Mouse (Mus musculus): ENCODE measurements around the gene Sox15. TPM values are rescaled to one million over a fixed set of nuclear protein-coding genes. Genes with fewer than 3 reads are reported as not detected.

Gene Sox15
- total RNA-seq, 1 experiment: 6.6 TPM

GRCm38 (mm10) chr11:69656617-69657461 lies 1.7 kb downstream of the Sox15 start:
- Histone ChIP-seq H3K9ac (ENCODE audit: insufficient read depth, low read depth, low read length, poor library complexity, severe bottlenecking) (peak overlapping the region; percentile 81; the same call in 1 of the 2 replicates), H3K4me3 (ENCODE audit: insufficient read depth in 1 of 2, low read depth in 1 of 2, low read length in 2 of 2, poor library complexity in 1 of 2, severe bottlenecking in 1 of 2) (peak overlapping the region; percentile 71 to 76; a peak in 3 of 4 replicates), H3K4me1 (ENCODE audit: control insufficient read depth in 2 of 2, insufficient read depth in 2 of 2, low read length in 2 of 2, poor library complexity in 1 of 2) (peaks cover 3 to 14% of the 10 kb centered on the region in 2 experiments; a peak in 3 of 4 replicates), H3K27ac (ENCODE audit: insufficient read depth, low read depth, low read length, poor library complexity, severe bottlenecking) (peak overlapping the region; percentile 88), H3K36me3 (ENCODE audit: control insufficient read depth, insufficient read depth, low read length, poor library complexity, severe bottlenecking) (peaks cover 37% of the 10 kb centered on the region), H3K9me3 (ENCODE audit: control insufficient read depth, insufficient read depth, low read depth, low read length) (no peaks in the 10 kb centered on the region)
- in situ Hi-C loops (cut with MboI; ENCODE audit: low sequenced_read_pairs in 2 of 2, unreplicated experiment in 2 of 2): loop anchor here in 1 of 2 experiments (10.0 kb wide), 1 partner anchor 58 kb away; no protein-coding TSS in a partner anchor
- DNase-seq (ENCODE audit: low read depth, low spot score): no peak
- TF ChIP-seq HCFC1 (IDR thresholded peaks at IDR 0.05; ENCODE audit: borderline replicate concordance, insufficient read depth, low read length) (no peak), ZC3H11A (IDR thresholded peaks at IDR 0.05; ENCODE audit: borderline replicate concordance, low read depth, low read length) (peak; percentile 17; the same call in 1 of the 2 replicates), MAFK (IDR thresholded peaks at IDR 0.05; ENCODE audit: insufficient read depth, low read depth, low read length) (no peak), ZNF384 (IDR thresholded peaks at IDR 0.05; ENCODE audit: low read depth, low read length) (no peak), CHD2 (IDR thresholded peaks at IDR 0.05; ENCODE audit: low read depth, low read length) (no peak)

- Histone ChIP-seq H3K4me3 (ENCODE audit: insufficient read depth in 1 of 2, low read depth in 1 of 2, low read length in 2 of 2, poor library complexity in 1 of 2, severe bottlenecking in 1 of 2) (peak overlapping the region; percentile 50 to 76; a peak in 3 of 4 replicates), H3K27ac (ENCODE audit: insufficient read depth, low read depth, low read length, poor library complexity, severe bottlenecking) (peak overlapping the region; percentile 52), H3K4me1 (ENCODE audit: control insufficient read depth in 2 of 2, insufficient read depth in 2 of 2, low read length in 2 of 2, poor library complexity in 1 of 2) (peaks cover 3 to 14% of the 10 kb centered on the region in 2 experiments; a peak in 3 of 4 replicates), H3K9me3 (ENCODE audit: control insufficient read depth, insufficient read depth, low read depth, low read length) (no peaks in the 10 kb centered on the region), H3K9ac (ENCODE audit: insufficient read depth, low read depth, low read length, poor library complexity, severe bottlenecking) (peak overlapping the region; percentile 35; the same call in 1 of the 2 replicates), H3K36me3 (ENCODE audit: control insufficient read depth, insufficient read depth, low read length, poor library complexity, severe bottlenecking) (peaks cover 31% of the 10 kb centered on the region)
- in situ Hi-C loops (cut with MboI; ENCODE audit: low sequenced_read_pairs in 2 of 2, unreplicated experiment in 2 of 2): loop anchor here in 1 of 2 experiments (10.0 kb wide), 1 partner anchor 57 kb away; no protein-coding TSS in a partner anchor
- DNase-seq (ENCODE audit: low read depth, low spot score): no peak
- no peak for TF ChIP-seq CHD2 (IDR thresholded peaks at IDR 0.05; ENCODE audit: low read depth, low read length)
- no peak for TF ChIP-seq HCFC1 (IDR thresholded peaks at IDR 0.05; ENCODE audit: borderline replicate concordance, insufficient read depth, low read length)
These were observed 2.4 kb downstream of the Sox15 start for GRCm38 (mm10) chr11:69657462-69657881.

GRCm38 (mm10) chr11:69661221-69661881 lies 6.2 kb downstream of the Sox15 start:
- in situ Hi-C loops (cut with MboI; ENCODE audit: low sequenced_read_pairs in 2 of 2, unreplicated experiment in 2 of 2): no loop called here
- DNase-seq (ENCODE audit: low read depth, low spot score): no peak
- Histone ChIP-seq H3K36me3 (ENCODE audit: control insufficient read depth, insufficient read depth, low read length, poor library complexity, severe bottlenecking) (peaks cover 27% of the 10 kb centered on the region), H3K27ac (ENCODE audit: insufficient read depth, low read depth, low read length, poor library complexity, severe bottlenecking) (peak overlapping the region; percentile 96; the same call in 1 of the 2 replicates), H3K4me1 (ENCODE audit: control insufficient read depth in 2 of 2, insufficient read depth in 2 of 2, low read length in 2 of 2, poor library complexity in 1 of 2) (peaks cover 3 to 15% of the 10 kb centered on the region in 2 experiments; a peak in 3 of 4 replicates), H3K4me3 (ENCODE audit: insufficient read depth in 1 of 2, low read depth in 1 of 2, low read length in 2 of 2, poor library complexity in 1 of 2, severe bottlenecking in 1 of 2) (peak overlapping the region; percentile 85 to 87; a peak in 3 of 4 replicates), H3K9me3 (ENCODE audit: control insufficient read depth, insufficient read depth, low read depth, low read length) (no peaks in the 10 kb centered on the region), H3K9ac (ENCODE audit: insufficient read depth, low read depth, low read length, poor library complexity, severe bottlenecking) (peak overlapping the region; percentile 94)
- TF ChIP-seq ZNF384 (IDR thresholded peaks at IDR 0.05; ENCODE audit: low read depth, low read length): no peak
- TF ChIP-seq ZC3H11A (IDR thresholded peaks at IDR 0.05; ENCODE audit: borderline replicate concordance, low read depth, low read length): no peak
- TF ChIP-seq CHD2 (IDR thresholded peaks at IDR 0.05; ENCODE audit: low read depth, low read length): no peak
- TF ChIP-seq HCFC1 (IDR thresholded peaks at IDR 0.05; ENCODE audit: borderline replicate concordance, insufficient read depth, low read length): no peak
- TF ChIP-seq MAFK (IDR thresholded peaks at IDR 0.05; ENCODE audit: insufficient read depth, low read depth, low read length): no peak

- Histone ChIP-seq H3K36me3 (ENCODE audit: control insufficient read depth, insufficient read depth, low read length, poor library complexity, severe bottlenecking) (peaks cover 23% of the 10 kb centered on the region), H3K9me3 (ENCODE audit: control insufficient read depth, insufficient read depth, low read depth, low read length) (no peaks in the 10 kb centered on the region), H3K27ac (ENCODE audit: insufficient read depth, low read depth, low read length, poor library complexity, severe bottlenecking) (peak within 1 kb of the TSS; percentile 96), H3K4me3 (ENCODE audit: insufficient read depth in 1 of 2, low read depth in 1 of 2, low read length in 2 of 2, poor library complexity in 1 of 2, severe bottlenecking in 1 of 2) (peak within 1 kb of the TSS; percentile 85 to 87), H3K4me1 (ENCODE audit: control insufficient read depth in 2 of 2, insufficient read depth in 2 of 2, low read length in 2 of 2, poor library complexity in 1 of 2) (peaks cover 0 to 13% of the 10 kb centered on the region in 2 experiments; a peak in 2 of 4 replicates), H3K9ac (ENCODE audit: insufficient read depth, low read depth, low read length, poor library complexity, severe bottlenecking) (peak within 1 kb of the TSS; percentile 94)
- in situ Hi-C loops (cut with MboI; ENCODE audit: low sequenced_read_pairs in 2 of 2, unreplicated experiment in 2 of 2): no loop called here
- no peak for TF ChIP-seq CHD2 (IDR thresholded peaks at IDR 0.05; ENCODE audit: low read depth, low read length)
- TF ChIP-seq ZC3H11A (IDR thresholded peaks at IDR 0.05; ENCODE audit: borderline replicate concordance, low read depth, low read length): no peak
- TF ChIP-seq ZNF384 (IDR thresholded peaks at IDR 0.05; ENCODE audit: low read depth, low read length): peak; percentile 36; the same call in 1 of the 2 replicates
- peak; percentile 61; the same call in 1 of the 2 replicates for TF ChIP-seq HCFC1 (IDR thresholded peaks at IDR 0.05; ENCODE audit: borderline replicate concordance, insufficient read depth, low read length)
- no peak for TF ChIP-seq MAFK (IDR thresholded peaks at IDR 0.05; ENCODE audit: insufficient read depth, low read depth, low read length)
- peak; percentile 90 for DNase-seq (ENCODE audit: low read depth, low spot score)
These were observed 7.3 kb downstream of the Sox15 start, which contains the start of gene Mpdu1 for GRCm38 (mm10) chr11:69662213-69662966. Gene Mpdu1, minus strand, starts transcription at chr11:69662642.

Measured in ES-E14 (cell line).